Comparison of ENCODE assay signal across 27 mouse cellular contexts in the genomic region with DNA sequence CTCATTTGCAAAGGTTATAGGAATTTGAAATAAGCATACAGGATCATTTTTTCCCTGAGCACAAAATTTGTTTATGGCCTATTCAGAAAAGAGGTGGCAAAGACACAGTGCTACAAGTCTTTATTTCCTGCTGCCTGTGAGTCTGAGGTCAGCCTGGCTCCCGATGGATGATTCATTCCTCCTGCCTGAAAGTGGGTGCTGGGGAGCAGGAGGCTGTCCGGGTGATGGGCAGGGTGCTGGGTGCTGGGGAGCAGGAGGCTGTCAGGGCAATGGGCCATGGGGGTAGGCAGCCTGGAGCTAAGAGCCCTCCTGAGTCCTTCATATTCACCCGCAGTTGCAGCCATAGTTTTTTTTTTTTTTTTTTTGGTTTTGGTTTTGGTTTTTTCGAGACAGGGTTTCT.
A peak's percentile ranks its signal among the peaks of the same experiment; 100 is the strongest.
DNase-seq lines count a peak whose midpoint lies in the region; ATAC-seq and TF ChIP-seq lines count a peak whose summit lies in the region.
"Had no signal": no experiment of that assay in that cellular context is flagged by ENCODE, and none has a peak within 500 bp of the region (broad histone marks: within the 10 kb centered on the region; RNA-seq: fewer than 3 reads in every experiment).

No protein-coding gene starts in this region.

- H3K4me2 ChIP-seq in liver, embryonic 11.5 days, result no peak overlapping the region
- peak overlapping the region; percentile 74 for H3K4me2 ChIP-seq in CH12.LX (ENCODE audit: insufficient read depth, low read depth, poor library complexity, severe bottlenecking)
- H3K4me2 ChIP-seq: forebrain, embryonic 13.5 days; heart, embryonic 12.5 days; heart, embryonic 15.5 days; hindbrain, embryonic 14.5 days had no signal

- no peaks in the 10 kb centered on the region for H3K9me3 ChIP-seq in liver, embryonic 11.5 days (ENCODE audit: control insufficient read depth, low read length)
- H3K9me3 ChIP-seq in CH12.LX (replicated peaks; ENCODE audit: low read length), result no peaks in the 10 kb centered on the region
- H3K9me3 ChIP-seq: forebrain, embryonic 10.5 days; forebrain, embryonic 13.5 days; heart, embryonic 12.5 days; heart, embryonic 15.5 days had no signal

- no peak for TF ChIP-seq EP300 in CH12.LX (IDR thresholded peaks at IDR 0.05; ENCODE audit: low read length)

- ATAC-seq in liver, embryonic 11.5 days (replicated peaks; ENCODE audit: low FRiP score), result no peak
- ATAC-seq: CD4-positive, CD25-positive, alpha-beta regulatory T cell, adult 4 months; forebrain, embryonic 13.5 days; forebrain, embryonic 16.5 days; hindbrain, postnatal 0 days; inflammation-experienced regulatory T-cells, adult 6 months; intestine, embryonic 16.5 days; Patski had no signal

- 72% methylated on average over 4 of the region's 4 CpGs for WGBS in liver, adult 2 months
- 64% methylated on average over 4 of the region's 4 CpGs for WGBS in liver, embryonic 11.5 days

- in situ Hi-C loops in CH12.LX (cut with MboI; ENCODE audit: low pct_ligation_motif_present, low pct_unique_long_range_greater_than_20kb, low sequenced_read_pairs), result no loop called here

- no peaks in the 10 kb centered on the region for H3K4me1 ChIP-seq in liver, adult 2 months (ENCODE audit: control insufficient read depth, insufficient read depth, low read length)
- no peaks in the 10 kb centered on the region for H3K4me1 ChIP-seq in liver, embryonic 11.5 days (replicated peaks; ENCODE audit: control insufficient read depth, insufficient read depth, low read length)
- H3K4me1 ChIP-seq in CH12.LX (ENCODE audit: control insufficient read depth in 1 of 2, insufficient read depth in 2 of 2), result peaks cover 0 to 3% of the 10 kb centered on the region in 2 experiments; a peak in 2 of 4 replicates
- H3K4me1 ChIP-seq: forebrain, embryonic 10.5 days; forebrain, embryonic 13.5 days; heart, embryonic 12.5 days; heart, embryonic 15.5 days had no signal

- TF ChIP-seq RAD21 in CH12.LX (IDR thresholded peaks at IDR 0.05; ENCODE audit: low read depth, low read length), result no peak

- H3K4me3 ChIP-seq in liver, adult 2 months (ENCODE audit: insufficient read depth, low read depth, low read length), result peak overlapping the region; percentile 47; the same call in 1 of the 2 replicates
- no peak overlapping the region for H3K4me3 ChIP-seq in liver, embryonic 11.5 days (ENCODE audit: low read depth, low read length)
- H3K4me3 ChIP-seq in CH12.LX (replicated peaks in 1 of 3; ENCODE audit: low read depth in 2 of 3, low read length in 2 of 3, poor library complexity in 1 of 3), result peak overlapping the region in 1 of 3 experiments; percentile 49
- H3K4me3 ChIP-seq: forebrain, embryonic 10.5 days; forebrain, embryonic 13.5 days; heart, embryonic 12.5 days; heart, embryonic 15.5 days had no signal

- no peaks in the 10 kb centered on the region for H3K79me2 ChIP-seq in liver, adult 2 months (ENCODE audit: control insufficient read depth, insufficient read depth, low read length)
- H3K79me2 ChIP-seq in CH12.LX (replicated peaks; ENCODE audit: control insufficient read depth, extremely low read depth, insufficient read depth, poor library complexity, severe bottlenecking), result no peaks in the 10 kb centered on the region

- no peaks in the 10 kb centered on the region for H3K27me3 ChIP-seq in liver, adult 2 months (ENCODE audit: control insufficient read depth, insufficient read depth, low read length)
- no peaks in the 10 kb centered on the region; the same call in 1 of the 2 replicates for H3K27me3 ChIP-seq in liver, embryonic 11.5 days (replicated peaks; ENCODE audit: control insufficient read depth, insufficient read depth, low read length)
- H3K27me3 ChIP-seq in CH12.LX (replicated peaks), result no peaks in the 10 kb centered on the region
- H3K27me3 ChIP-seq: heart, embryonic 12.5 days; heart, embryonic 15.5 days had no signal

- 0 out of 2 replicates have a peak overlapping the region, but pooled peaks have one; percentile 47 for H3K9ac ChIP-seq in liver, adult 2 months (ENCODE audit: low read depth, low read length)
- no peak overlapping the region for H3K9ac ChIP-seq in liver, embryonic 11.5 days (ENCODE audit: low read depth, low read length)
- H3K9ac ChIP-seq in CH12.LX (ENCODE audit: insufficient read depth, low read depth), result peak overlapping the region; percentile 21
- H3K9ac ChIP-seq: forebrain, embryonic 13.5 days; heart, embryonic 12.5 days; heart, embryonic 15.5 days; hindbrain, embryonic 14.5 days had no signal

- dilution Hi-C loops in CH12.LX (cut with MboI; ENCODE audit: extremely low pct_ligation_motif_present, extremely low pct_unique_long_range_greater_than_20kb, low sequenced_read_pairs), result no loop called here

- no peak for DNase-seq in liver, adult 2 months (ENCODE audit: extremely low read depth, low read depth, low spot score)
- no peak for DNase-seq in liver, embryonic 11.5 days (ENCODE audit: low spot score)
- DNase-seq in 3T3-L1 (ENCODE audit: low read depth, low spot score), result peak; percentile 8
- no peak for DNase-seq in CH12.LX (ENCODE audit: extremely low read depth)
- DNase-seq in cerebellum, postnatal 4 days (ENCODE audit: low spot score in 2 of 2), result no peak
- DNase-seq in kidney, postnatal 10 days, result no peak
- DNase-seq: adrenal gland, adult 2 months; adrenal gland, postnatal 14 days; cerebellum, adult 11-12 months; cerebellum, adult 8-10 months; cerebellum, postnatal 10 days; cerebellum, postnatal 36 days; gastrocnemius, postnatal 10 days; gastrocnemius, postnatal 36 days; heart, postnatal 10 days; heart, postnatal 36 days had no signal

- no peak overlapping the region for H3K27ac ChIP-seq in liver, adult 2 months (replicated peaks; ENCODE audit: insufficient read depth, low read depth, low read length)
- H3K27ac ChIP-seq in liver, embryonic 11.5 days (ENCODE audit: low read depth, low read length), result no peak overlapping the region
- H3K27ac ChIP-seq in CH12.LX (ENCODE audit: insufficient read depth, low read depth), result no peak overlapping the region
- H3K27ac ChIP-seq: forebrain, embryonic 10.5 days; forebrain, embryonic 13.5 days; heart, embryonic 15.5 days; hindbrain, embryonic 14.5 days; hindbrain, postnatal 0 days had no signal

- TF ChIP-seq POLR2A in liver, adult 2 months (IDR thresholded peaks at IDR 0.05; ENCODE audit: extremely low read depth, insufficient read depth, low read length), result no peak
- no peak for TF ChIP-seq POLR2A in CH12.LX (IDR thresholded peaks at IDR 0.05; ENCODE audit: low read depth, low read length)

- TF ChIP-seq CTCF in liver, adult 2 months (IDR thresholded peaks at IDR 0.05; ENCODE audit: low read depth, low read length), result no peak
- TF ChIP-seq CTCF in CH12.LX (conservative IDR thresholded peaks at IDR 0.05 in 1 of 2, IDR thresholded peaks at IDR 0.05 in 1 of 2; ENCODE audit: low read depth in 2 of 2, low read length in 2 of 2), result no peak

- no peaks in the 10 kb centered on the region for H3K36me3 ChIP-seq in liver, adult 2 months (ENCODE audit: control insufficient read depth, insufficient read depth, low read length)
- no peaks in the 10 kb centered on the region for H3K36me3 ChIP-seq in liver, embryonic 11.5 days (ENCODE audit: control insufficient read depth, insufficient read depth, low read length)
- no peaks in the 10 kb centered on the region for H3K36me3 ChIP-seq in CH12.LX (replicated peaks in 1 of 2; ENCODE audit: control insufficient read depth in 1 of 2, insufficient read depth in 1 of 2, low read length in 1 of 2)
- H3K36me3 ChIP-seq: forebrain, embryonic 10.5 days; heart, embryonic 12.5 days; heart, embryonic 15.5 days had no signal

TF ChIP-seq in CH12.LX, 34 proteins besides CTCF, POLR2A, EP300 and RAD21:
- no peak for TF ChIP-seq JUND (conservative IDR thresholded peaks at IDR 0.05; ENCODE audit: low read depth, low read length)
- TF ChIP-seq MEF2A (IDR thresholded peaks at IDR 0.05; ENCODE audit: borderline replicate concordance, low read depth, low read length), result no peak
- peak; percentile 60 for TF ChIP-seq ZNF384 (IDR thresholded peaks at IDR 0.05; ENCODE audit: low read depth, low read length)
